Mouse (Mus musculus): ENCODE results near the gene Ntrk3. TPM values are rescaled to one million over a fixed set of nuclear protein-coding genes. Genes with fewer than 3 reads are reported as not detected.
A peak's percentile ranks its signal among the peaks of the same experiment; 100 is the strongest.

Gene Ntrk3
- polyA plus RNA-seq, 1 experiment, result 76.9 TPM

DNA sequence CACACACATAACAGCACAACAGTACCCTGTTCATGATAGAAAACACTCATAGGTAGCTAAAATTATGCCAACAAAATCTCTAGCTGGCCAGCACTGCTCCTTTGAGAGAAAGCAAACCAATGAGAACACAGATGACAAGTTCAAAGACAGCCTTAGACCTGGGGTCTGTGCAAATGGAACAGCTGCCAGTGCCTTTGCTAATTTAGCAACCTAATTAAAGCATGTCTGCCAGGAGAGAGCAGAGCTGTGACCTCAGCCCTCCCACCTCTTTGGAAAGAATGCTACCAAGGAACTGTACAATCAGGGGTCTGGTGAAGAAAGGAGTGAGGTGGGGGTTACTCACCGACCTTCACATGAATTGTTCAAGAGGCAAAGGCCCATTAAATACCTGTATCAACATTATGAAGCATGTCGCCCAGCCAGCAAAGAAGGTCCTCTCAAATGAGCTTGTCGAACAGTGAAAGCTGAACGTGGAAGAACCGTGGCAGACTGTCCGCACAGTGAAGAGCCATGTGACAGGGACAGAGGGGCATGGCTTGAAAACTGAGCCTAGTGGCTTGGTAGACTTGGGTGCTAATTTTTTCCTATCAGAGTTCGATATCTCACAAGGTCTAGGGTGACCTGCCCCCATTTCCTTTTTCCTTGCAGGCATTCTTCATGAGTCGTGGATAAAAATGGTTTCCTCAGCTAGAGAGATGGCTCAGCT is 476.2 kb downstream of the Ntrk3 start:
- no peak for DNase-seq (ENCODE audit: extremely low spot score in 1 of 2, low spot score in 1 of 2)

DNA sequence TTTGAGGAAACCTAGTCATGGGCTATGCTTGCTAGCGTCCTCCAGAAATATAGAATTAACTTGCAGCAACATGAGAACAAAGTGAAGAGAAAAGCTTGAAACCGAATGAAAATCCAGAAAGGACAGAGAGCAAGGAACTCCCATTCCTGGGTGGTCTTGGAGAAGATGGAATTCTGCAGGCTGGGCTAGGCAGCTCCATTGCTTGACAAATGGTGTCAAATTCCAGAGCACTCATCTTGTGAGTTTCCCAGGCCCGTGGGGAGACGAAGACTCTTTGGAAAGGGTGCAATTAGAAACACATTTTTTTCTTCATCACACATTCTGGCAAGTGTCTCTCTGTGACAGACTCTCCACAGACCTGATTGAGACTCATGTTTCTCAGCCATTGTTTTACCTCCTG is 479.7 kb downstream of the Ntrk3 start:
- no peak for DNase-seq (ENCODE audit: extremely low spot score in 1 of 2, low spot score in 1 of 2)

DNA sequence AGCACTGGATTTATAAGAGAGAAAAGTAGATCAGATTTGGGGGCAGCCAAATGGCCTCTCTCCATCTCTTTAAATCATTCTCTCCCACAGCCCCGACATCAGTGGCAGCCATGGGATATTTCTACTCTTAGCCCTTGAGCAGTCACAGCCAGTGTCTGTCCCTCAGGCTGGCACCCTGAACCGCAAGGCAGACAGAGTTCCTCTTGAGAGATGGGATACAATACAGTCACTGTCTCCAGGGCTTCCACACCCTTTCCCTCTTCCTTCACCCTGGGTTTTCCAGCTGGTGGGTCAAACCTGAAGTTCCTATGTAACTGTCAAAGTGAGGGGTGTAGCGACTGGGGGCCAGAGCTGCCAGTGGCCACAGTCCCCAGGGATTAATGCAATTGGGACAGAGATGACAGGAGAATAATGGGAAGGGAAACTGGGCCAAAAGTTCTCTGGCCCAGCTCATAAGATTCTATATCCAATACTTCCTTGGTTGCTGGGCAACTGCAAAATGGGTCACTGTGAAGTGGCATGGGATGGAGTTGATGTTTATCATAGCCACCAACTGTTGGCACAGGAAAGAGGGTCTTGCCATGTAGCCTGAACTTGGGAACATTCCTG is 483.9 kb downstream of the Ntrk3 start:
- no peak for DNase-seq (ENCODE audit: extremely low spot score in 1 of 2, low spot score in 1 of 2)

DNA sequence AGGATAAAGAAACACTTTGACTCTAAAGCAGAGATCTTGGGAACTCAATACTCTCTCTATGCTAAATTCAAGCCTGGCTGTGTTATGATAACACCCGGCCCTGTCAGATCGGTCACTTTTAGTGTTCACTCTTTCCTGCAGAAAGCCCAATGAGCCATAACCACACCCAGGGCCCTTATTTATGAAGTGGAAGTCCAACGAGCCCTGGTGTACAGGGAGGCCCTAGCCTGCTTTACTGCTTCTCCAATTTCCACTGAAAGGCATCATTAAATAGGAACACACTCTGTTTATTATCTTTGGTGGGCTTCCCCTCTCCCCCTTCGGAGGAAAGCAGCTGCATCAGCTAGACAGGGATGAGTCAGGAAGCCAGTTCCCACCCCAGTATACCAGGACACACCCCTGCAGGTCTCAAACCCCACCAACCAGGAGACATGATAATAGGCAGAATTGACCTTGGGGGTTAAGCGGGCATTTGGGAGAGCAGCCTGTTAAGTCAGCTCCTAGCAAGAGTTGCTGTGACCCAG is 489.6 kb downstream of the Ntrk3 start:
- no peak for DNase-seq (ENCODE audit: extremely low spot score in 1 of 2, low spot score in 1 of 2)

DNA sequence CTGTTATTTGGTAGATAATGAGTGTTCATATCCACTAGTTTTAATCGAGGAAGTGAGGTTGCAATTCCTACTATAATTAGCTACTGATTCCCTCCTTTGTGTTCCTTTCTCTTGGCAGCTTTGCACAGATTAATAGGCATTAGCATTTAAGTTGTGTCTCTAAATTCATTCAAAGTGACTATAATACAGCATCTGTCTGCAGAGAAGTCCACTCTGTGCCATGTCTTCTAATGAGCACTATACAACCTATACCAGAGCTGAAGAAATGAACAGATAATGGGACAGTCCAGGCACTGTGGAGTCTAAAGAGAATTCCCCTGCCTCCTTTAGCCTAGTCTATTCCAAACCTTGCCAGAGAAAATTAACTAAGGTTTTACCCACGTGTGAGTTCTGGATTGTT is 498.8 kb downstream of the Ntrk3 start:
- DNase-seq (ENCODE audit: extremely low spot score in 1 of 2, low spot score in 1 of 2), result no peak

DNA sequence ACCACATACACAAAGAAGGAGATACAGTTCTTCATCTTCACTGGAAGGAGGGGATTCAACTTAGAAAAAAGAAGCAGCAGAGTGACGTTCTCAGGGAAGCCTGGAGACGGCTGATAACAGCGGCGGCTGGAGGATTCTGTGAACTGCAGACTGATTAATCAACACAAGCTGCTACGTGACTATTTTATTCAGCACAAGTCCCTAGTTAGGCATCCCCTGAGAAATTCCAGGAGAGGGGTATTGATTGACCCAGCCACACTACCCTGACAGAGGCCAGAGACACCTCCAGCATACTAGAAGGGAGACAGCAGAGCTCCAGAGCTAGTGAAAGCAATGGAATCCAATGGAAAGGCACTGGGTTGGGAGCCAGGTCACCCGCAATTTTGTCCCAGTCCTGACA is 516.1 kb downstream of the Ntrk3 start:
- no peak for DNase-seq (ENCODE audit: extremely low spot score in 1 of 2, low spot score in 1 of 2)

DNA sequence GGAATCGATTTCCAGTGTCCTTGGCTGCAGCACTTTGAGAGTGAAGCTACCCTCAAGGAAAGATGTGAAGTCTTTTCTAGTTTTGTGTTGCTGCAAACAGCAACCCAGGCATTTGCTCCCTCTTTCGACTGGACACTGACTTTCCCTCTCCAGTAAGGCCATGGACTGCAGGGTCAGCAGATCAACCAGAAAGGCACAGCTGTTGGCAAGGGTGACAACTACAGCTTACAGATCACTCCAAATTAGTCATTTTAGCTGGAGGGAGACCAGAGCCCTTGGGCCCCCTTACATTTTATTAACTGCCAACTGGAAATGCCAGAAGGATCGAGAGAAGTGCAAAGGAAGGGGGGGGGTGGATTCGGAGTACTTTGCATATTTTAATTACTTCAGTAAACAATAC is 516.9 kb downstream of the Ntrk3 start:
- no peak for DNase-seq (ENCODE audit: extremely low spot score in 1 of 2, low spot score in 1 of 2)

DNA sequence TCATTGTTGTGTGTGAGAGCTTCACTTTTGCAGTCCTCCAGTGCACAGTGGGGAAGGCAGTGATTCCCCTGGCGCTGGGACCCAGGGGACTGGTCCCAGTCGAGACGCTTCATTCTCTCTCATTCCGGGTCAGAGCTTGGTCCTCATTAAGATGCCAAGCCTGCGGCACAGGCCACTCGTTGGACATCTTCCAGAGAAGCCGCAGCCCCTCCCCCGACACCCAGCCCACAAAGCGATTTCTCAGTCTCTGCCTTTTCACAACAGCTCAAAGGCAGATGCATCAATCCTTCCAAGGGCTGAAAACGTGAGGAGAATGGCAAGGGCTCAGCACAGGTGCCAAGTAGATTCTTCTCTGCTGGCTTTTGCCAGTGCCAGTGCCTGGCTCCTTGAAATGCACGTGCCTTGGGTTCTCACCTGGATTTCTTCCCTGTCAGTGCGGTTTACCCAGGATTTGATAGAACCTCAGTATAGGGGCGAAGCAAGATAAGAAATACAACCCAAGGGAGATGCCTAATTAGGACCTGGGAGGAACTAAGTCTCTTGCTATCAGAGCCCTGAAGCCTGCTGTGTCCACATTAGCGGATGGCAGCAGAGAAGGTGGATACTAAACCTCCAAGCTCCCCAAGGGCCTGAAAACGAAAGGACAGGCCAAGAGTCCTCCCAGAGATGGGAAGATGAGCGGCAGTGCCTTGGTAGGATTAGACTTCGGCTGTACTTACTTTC is 546.7 kb downstream of the Ntrk3 start:
- DNase-seq (ENCODE audit: extremely low spot score in 1 of 2, low spot score in 1 of 2), result peak; percentile 21 to 64

DNA sequence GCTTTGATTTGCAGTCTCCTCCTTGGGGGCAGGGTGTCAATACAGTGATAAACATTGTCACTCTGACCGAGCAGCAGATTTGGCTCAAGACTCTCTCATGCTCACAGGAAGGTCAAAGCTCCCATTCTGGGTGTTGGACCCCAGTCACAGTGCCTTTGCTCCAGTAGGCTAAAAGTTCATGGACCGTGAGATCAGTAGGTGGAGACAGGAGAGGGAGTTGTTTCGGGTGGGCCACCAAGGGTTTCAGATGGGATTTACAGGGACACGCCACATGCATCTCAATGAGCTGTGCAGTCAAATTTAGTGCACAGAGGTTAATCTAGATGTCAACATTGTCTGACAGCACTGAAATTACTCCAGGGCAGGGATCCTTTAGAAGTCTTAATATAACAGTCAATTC is 552.2 kb downstream of the Ntrk3 start:
- no peak for DNase-seq (ENCODE audit: extremely low spot score in 1 of 2, low spot score in 1 of 2)

DNA sequence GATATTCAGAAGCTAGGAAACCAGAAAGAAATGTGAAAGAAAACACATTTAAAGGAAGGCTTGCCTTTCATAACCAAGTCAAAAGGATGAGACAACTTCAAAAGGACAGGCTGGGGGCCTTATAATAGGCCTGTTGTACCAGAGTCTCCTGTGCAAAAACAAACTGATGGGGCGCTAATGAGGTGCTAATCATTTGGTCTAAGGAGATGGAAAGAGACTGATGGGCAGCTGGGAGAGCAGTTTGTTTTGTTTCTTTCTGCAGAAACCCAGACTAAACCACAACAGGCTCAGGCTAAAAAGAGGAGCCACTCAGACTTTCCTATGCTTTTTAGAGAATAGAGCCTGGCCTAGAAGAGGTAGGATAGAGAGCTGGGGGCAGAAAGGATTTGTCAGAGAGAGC is 554.4 kb downstream of the Ntrk3 start:
- no peak for DNase-seq (ENCODE audit: extremely low spot score in 1 of 2, low spot score in 1 of 2)

DNA sequence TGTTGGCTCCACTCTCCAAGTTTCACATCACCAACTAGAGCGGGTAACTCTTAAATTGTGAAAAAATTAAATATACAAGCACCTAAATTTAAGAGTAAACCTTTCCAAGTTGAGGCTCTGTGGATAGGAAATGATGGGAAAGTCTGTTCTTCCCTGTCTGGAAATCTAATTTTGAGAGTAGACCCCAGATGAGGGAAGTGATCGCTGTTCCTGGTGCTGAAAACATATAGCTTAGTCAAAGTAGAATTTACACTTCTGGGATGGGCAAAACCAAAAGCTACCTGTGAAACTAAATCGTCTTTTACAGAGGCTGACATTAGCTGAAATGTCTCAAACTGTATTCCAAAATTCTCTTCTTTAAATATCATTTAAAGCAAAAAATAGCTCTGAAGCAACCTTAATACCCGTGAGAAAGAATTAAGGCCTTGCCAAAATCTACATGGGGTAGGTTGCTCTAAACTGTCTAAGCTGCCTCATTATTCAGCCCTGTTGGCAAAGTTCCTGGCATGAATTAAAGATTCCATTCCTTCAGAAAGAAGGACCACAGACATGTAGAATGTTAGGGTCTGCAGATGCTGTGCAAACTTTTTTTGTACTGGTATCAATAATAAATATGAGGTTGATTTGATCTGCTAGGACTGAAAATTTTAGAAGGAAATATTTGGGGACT is 557.7 kb downstream of the Ntrk3 start:
- peak in 1 of 2 experiments; percentile 11 for DNase-seq (ENCODE audit: extremely low spot score in 1 of 2, low spot score in 1 of 2)

DNA sequence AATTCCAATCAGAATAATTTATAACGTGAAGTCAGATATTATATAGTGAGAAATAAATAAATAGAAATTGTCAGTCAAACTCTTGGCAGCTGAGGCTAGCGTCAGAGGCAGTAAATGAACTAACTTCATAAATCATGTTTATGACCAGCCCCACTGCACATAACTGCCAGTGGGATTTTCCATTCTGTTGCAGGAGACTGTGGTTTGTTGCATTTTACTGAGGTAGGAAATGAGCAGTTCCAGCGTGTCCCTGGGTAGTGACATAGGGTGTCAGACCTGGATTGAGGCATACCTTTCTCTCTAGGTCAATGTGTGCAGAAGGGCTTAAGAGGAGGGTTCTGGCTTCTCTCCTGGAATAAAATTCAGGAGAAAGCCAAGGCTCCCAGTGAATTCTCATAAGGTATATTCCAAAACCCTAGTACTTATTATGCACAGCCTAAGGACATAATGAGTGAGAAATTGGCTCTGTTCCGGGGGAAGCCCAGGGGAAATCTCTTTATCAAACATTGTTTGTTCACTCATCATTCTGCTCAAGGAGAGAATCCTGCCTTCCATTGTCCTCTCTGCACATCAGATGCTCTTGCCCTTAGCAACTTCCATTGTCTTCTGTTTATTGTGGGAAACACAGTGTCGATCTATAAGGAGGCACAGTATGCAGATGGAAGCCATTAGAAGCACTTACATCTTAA is 565.4 kb downstream of the Ntrk3 start:
- no peak for DNase-seq (ENCODE audit: extremely low spot score in 1 of 2, low spot score in 1 of 2)

DNA sequence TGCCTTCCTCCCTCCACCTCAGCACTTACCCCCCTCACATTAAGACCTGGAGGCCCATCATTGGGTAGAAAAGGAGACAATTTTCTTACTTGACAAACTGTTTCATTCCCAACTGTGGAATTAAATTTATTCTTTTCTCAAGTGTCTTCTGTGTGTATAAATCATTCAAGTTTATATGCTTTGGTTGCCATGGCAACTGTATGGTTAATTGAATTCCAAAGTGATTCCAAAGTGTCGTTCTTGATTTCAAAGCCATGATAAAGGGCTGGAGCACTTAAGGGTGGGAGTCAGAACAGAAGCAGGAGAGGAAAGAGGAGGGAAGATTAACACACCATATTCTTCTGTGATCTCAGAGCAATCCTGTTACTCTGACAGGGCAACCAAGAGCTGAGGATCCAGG is 572.3 kb downstream of the Ntrk3 start:
- DNase-seq (ENCODE audit: extremely low spot score in 1 of 2, low spot score in 1 of 2), result peak in 1 of 2 experiments; percentile 39

DNA sequence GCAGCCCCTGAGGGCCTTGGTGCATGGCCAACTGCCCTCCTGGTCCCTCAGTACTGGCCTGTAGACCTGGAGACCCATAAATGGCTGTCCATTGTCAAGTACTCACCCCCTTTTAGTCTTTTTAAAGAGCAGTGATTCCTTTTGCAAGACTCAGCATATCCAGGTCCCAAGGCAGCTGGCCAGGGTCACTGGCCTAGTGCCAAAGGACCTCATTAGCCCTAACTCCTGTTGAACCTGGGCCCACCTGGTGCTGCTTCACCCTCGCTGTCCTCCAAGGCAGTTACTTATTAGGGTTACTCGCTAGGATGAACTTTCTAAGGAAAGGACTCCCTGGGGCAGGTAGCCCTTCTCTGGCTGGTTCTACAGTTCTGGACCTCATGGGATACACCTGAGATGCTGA is 579.9 kb downstream of the Ntrk3 start:
- no peak for DNase-seq (ENCODE audit: extremely low spot score in 1 of 2, low spot score in 1 of 2)

DNA sequence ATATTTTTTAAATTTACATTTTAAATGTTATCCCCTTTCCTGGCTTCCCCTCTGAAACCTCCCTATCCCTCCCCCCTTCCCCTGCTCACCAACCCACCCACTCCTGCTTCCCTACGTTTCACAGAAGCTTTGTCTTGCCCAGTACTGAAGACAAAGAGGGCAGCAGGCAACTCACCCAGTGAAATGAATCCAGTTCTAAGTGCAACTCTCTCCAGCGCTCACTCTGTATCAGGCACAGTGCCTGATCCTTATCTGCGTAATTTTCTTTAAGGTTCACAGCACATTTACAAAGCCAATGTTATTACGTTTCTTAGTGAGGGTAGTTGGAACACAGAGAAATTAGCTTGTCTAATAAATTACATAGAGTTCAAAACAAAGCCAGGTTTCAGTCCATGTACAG is 592.6 kb downstream of the Ntrk3 start:
- no peak for DNase-seq (ENCODE audit: extremely low spot score in 1 of 2, low spot score in 1 of 2)

DNA sequence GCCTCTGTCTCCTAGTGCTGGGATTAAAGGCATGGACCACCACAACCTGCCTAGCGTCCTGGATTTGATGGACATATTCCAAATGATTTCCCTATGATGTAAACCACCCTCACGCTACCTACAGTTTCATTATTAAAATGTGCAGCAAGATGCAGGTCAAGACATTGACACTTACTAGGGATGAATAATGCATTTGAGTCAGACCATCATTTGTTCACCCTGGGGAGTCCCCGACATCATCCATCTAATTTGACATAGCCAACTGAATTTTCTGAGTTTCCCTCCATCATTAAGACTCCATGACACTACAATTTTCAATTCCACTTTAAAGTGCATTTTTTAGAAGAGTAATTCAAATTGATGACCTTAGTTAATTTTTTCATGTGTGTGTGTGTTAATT is 593.0 kb downstream of the Ntrk3 start:
- DNase-seq (ENCODE audit: extremely low spot score in 1 of 2, low spot score in 1 of 2), result no peak

DNA sequence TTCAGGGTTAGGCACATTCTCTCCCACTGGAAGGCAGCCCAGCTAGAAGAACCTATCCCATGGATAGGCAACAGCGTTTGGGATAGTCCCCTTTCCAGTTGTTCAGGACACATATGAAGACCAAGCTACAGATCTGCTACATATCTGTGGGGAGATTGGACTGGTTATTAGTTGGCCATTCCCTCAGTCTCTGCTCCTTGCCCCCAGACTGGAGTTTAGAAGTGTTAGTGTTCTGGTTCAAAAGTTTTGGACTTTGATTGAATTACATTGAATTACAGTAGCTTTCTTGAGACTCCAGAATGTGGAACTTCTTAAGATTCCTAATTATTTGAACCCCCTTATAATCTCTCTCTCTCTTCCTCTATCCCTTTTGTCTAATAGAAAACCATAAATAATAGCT is 607.8 kb downstream of the Ntrk3 start:
- no peak for DNase-seq (ENCODE audit: extremely low spot score in 1 of 2, low spot score in 1 of 2)
